Mouse (Mus musculus) adipose tissue, adult 10 weeks (tissue): Measurements from ENCODE around the gene Txndc12. TPM values are rescaled to one million over a fixed set of nuclear protein-coding genes. Genes with fewer than 3 reads are reported as not detected.

Experiments used
- polyA plus RNA-seq: library from polyadenylated mRNA; stranded (reverse); fragments of 350-450 nt; fragmentation: Illumina TruSeq; extraction: RNeasy Lipid Tissue Mini Kit (QIAGEN cat#74804); gene quantifications from one replicate; pipeline ENCODE4 v1.2.3, GENCODE M21; 2014; ENCODE audit warnings: low read depth, low replicate concordance

The Txndc12 gene
- polyA plus RNA-seq = 41.1 TPM

GRCm38 (mm10) chr4:108834115-108834970, at the start of gene Txndc12:
Txndc12 (plus strand) TSS chr4:108834601.

DNA sequence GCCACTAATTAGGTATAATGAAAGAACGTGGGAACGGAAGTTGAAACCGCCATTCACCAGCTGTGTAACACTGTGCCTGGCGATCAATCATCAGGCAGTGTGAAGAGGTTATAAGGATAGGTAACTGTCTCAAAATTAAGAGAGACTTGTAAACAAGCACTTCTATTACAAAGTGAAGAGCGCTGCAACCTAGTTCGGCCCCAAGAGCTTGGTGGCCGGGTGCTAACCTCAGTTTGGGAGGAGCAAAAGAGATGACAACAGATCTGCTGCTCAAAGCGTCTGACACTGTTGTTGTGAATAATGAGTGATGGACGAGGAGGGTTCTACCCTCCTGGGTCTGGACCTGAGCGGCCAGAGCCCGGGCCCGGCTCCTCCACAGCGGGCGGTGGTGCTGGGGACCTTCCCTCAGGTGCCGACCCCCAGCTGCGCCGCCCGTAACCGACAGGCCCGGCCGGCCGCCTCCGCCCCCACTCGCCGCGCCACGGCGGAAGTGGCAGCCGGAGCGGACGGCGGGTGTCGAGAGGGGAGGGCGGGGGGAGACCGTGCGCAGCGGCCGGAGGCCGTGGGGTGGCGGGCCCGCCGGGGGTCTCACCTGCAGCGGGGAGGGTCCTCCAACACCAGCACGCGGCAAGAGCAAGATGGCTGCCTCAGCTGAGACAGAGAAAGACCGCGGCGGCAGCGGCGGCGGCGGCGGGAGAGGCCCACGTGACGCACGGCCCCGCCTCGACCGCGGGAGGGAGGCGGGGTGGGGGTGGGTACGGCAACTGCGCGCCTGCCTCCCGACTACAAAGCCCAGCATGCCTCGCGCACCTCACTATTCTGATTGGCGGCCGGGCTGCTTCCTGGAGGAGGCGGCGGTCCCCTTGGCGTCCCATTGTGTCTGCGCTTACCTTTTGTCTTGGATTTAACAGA, 1.2 kb upstream of the Txndc12 start, which contains the start of gene Btf3l4:
TSS of gene Btf3l4 (minus strand) at position 699 of the 912 bp plus-strand sequence.

GRCm38 (mm10) chr4:108847715-108848504, 13.5 kb downstream of the Txndc12 start, which contains the start of gene Kti12:
Kti12 (plus strand) TSS chr4:108847785.

DNA sequence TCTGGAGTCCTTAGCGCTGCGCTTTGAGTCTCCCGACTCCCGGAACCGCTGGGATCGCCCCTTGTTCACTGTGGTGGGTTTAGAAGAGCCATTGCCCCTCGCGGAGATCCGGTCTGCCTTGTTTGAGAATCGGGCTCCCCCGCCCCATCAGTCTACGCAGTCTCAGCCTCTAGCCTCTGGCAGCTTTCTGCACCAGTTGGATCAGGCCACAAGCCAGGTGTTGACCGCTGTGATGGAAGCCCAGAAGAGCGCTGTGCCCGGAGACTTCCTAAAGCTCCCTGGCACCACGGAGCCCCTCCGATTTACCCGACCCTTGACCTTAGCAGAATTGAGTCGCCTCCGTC, 14.1 kb downstream of the Txndc12 start, which contains the start of gene A730015C16Rik:
TSS of gene A730015C16Rik (minus strand) at position 115 of the 344 bp plus-strand sequence.

GRCm38 (mm10) chr4:108878963-108879822, 44.8 kb downstream of the Txndc12 start, which contains the start of gene Rab3b:
Rab3b (plus strand) TSS chr4:108879063.

Other genes starting within 250 kb of the Txndc12 start
- gene Cc2d1b, start 214.7 kb upstream of the Txndc12 start, polyA plus RNA-seq = 39.2 TPM
- 0.16 TPM for gene 3110021N24Rik, start 115.0 kb upstream of the Txndc12 start, polyA plus RNA-seq
- gene Zfyve9, start 53.8 kb upstream of the Txndc12 start, polyA plus RNA-seq = 9.0 TPM
- gene Btf3l4, start 987 bp upstream of the Txndc12 start, polyA plus RNA-seq = 103 TPM
- 16.1 TPM for gene Kti12, start 13.2 kb downstream of the Txndc12 start, polyA plus RNA-seq
- gene A730015C16Rik, start 14.0 kb downstream of the Txndc12 start, polyA plus RNA-seq = not detected
- gene Rab3b, start 44.5 kb downstream of the Txndc12 start, polyA plus RNA-seq = 3.3 TPM
- gene Nrd1, start 166.1 kb downstream of the Txndc12 start, polyA plus RNA-seq = 88.3 TPM